Mouse (Mus musculus) myocyte (in vitro differentiated cells): ENCODE results near the gene Xxylt1.

Experiments
- CEBPB ChIP-seq: IDR thresholded peaks from 2 replicates; pipeline ENCODE4 v1.6.1; 2011; ENCODE audit warnings: mild to moderate bottlenecking, moderate library complexity; ENCODE audit not compliant: poor library complexity, insufficient read depth, severe bottlenecking
- POLR2A ChIP-seq: IDR thresholded peaks from one replicate; pipeline ENCODE4 v1.6.1; 2011; ENCODE audit warnings: low read depth, mild to moderate bottlenecking, control low read depth, moderate library complexity; ENCODE audit not compliant: insufficient read length
- TCF3 ChIP-seq: IDR thresholded peaks from one replicate; pipeline ENCODE4 v1.6.1; 2011; ENCODE audit warnings: low read depth, control low read depth; ENCODE audit not compliant: insufficient read length

DNA sequence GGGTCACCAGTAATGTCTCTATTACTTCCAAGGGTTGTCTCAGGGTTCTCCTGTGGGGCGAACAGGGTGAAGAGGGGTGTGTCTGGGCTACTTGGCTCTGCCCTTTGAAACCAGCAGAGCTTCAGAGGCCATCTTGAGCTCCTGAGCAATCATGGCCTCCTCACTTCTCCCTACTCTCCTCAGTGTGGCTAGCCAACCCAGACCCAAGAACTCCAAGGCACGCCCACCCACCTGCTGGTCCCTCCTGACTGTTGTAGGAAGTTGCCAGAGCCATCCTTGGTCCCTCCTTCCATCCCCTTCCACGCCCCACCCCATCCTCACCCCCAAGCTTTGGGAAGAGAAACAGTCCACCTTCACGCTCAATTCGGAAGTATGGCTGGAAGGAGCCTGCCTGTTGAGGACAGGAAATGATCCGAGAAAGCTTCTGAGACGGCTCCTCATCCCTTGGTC is 145.2 kb downstream of the Xxylt1 start:
- TF ChIP-seq POLR2A: no peak
- TF ChIP-seq CEBPB: no peak
- no peak for TF ChIP-seq TCF3
